Mouse (Mus musculus): ENCODE results near the gene Eef2. TPM values are rescaled to one million over a fixed set of nuclear protein-coding genes. Genes with fewer than 3 reads are reported as not detected.
"Not testable (repeated sequence)": the region's sequence is repeated elsewhere in the genome, so short reads cannot be mapped to it uniquely, and the experiment has no call there.

The Eef2 gene
- total RNA-seq, 2 experiments from 2014 or later = 408 to 1,066 TPM

DNA sequence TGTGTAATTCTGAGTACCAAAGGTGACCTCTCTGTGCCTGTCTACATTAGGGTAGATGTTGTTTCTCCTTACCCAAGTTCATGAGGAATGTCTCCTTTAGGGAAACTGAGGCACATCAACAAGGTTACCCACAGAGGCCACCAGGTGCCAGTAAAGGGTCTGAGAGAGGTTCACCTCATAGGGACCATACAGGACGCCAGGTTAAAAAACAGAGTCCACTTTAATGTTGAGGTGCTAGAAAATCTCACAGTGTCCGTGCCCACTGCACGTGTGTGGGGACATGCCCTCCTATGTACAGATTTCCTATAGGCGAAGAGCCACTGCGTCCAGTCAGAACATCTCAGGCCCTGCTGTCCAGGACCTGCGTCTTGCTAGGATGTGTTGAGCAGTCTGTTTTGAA is 22.6 kb downstream of the Eef2 start:
- ATAC-seq (ENCODE audit: poor library complexity, severe bottlenecking) = no peak

DNA sequence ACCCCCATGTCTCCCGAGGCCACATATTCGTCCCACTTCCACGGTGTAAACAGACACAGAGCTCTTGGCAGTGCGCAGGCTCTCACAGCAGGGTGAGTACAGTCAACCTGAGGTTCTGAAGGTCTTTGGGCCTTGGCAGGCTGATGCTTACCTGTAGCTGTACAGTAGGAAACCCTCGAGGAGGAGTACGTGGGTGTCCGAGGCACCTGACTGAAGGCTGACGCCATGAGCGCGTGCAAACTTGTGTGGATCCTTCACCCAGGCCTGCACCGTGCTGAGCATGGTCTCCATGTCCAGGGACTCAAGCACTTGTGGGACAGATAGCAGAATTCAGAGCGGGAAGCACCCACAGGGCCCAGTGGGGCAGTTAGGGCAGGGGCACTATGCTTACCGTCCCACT is 23.7 kb downstream of the Eef2 start:
- no peak for ATAC-seq (ENCODE audit: poor library complexity, severe bottlenecking)

DNA sequence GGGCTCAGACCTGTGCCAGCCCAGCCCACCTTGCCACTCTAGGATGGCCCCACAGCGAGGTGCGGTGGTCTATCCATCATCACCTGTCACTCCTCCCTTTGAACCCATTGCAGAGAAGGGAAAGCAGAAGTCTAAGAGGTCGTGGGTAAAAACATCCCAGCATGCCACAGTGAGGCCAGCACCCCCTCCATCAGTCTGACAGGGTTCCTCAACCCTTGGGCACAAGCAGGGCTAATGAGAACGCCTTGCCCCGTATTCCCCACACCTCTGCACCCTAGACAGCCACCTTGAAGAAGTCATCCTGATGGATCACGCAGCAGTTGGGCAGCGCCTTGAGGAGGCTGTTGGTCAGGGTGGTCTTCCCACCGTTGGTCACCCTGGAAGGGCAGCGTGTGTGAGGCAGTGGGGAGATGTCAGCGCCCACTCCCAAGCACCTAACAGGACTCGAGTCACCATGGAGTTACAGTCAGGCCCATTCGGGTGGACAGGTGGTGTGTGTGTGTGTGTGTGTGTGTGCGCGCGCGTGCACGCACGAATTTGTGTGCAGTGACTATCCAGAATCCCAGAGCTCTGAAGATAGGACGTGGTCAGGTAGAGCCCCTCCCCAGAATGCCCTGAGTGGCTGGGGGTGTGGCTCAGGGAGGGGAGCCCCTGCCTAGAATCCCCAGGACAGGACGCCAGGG is 24.3 kb downstream of the Eef2 start:
- ATAC-seq (ENCODE audit: poor library complexity, severe bottlenecking) = no peak

DNA sequence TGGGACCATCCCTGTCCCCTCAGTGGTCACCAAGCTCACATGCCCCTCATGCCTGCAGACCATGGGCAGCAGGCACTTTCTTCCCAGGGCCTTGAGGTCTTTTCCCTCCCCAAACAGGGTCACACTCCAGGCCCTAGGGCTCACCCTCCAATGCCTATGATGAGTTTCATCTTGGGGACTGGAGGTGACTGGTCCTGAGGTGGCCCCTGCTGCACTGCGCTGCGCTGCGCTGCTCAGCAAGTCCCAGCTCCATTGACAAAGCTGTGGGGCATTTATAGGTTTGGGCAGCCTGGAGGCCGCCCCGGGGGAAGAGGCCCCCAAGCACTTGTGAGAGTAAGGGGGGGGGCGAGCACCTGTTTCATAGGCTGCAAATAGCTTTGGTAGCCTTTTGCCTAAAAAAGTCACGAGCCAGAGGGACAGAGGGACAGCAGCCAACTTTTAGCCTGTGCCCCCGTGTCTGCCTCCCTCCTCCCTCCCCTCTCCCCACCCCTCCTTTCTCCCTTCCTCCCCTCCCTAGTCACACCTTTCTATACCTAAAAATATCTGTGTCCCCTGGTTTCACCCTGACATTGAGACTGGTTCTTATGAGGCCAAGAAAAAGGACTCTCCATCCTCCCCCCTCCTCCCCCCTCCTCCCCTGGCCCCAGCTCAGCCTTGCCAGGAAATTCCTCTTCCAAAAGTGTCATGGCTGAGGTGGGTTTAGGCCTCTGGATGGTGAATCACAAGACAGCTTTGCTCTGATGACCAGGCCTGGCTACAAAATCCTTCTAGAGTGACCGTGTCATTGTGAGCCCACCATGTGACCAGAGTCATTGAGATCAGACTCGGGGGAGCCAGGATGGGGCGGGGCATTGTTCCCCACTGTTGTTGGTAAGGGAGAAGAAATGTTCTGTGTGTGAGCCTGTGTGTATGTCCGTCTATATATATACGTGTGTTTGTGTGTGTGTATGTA is 25.7 kb downstream of the Eef2 start, which contains the start of gene Nmrk2:
TSS of gene Nmrk2 (minus strand) at position 245 of the 952 bp plus-strand sequence.
- ATAC-seq (ENCODE audit: poor library complexity, severe bottlenecking) = no peak

DNA sequence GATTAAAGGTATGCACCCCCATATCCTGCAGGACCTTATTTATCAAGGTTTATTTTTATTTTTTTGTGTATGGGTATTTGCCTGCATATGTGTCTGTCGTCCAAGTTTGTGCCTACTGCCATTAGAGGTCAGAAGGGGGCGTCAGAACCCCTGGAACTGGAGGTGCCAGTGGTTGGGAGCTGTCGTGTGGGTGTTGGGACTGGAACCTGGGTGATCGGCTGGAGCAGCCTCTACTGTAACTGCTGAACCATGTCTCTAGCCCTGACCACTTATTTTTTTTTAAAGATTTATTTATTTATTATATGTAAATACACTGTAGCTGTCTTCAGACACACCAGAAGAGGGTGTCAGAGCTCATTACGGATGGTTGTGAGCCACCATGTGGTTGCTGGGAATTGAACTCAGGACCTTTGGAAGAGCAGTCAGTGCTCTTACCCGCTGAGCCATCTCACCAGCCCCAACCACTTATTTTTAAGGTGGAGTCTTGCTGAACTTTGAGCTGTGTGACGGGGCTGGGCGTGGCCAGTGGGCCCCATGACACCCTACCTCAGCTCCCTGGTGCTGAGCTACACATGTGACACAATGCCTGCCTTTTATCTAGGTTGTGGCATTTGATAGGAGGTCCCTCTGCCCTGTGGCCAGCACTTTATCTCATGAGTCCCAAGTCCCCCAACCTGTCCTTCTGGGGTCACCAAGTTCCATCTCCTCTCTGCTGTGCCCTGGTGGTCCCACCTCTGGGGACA is 26.7 kb downstream of the Eef2 start:
- no peak for ATAC-seq (ENCODE audit: poor library complexity, severe bottlenecking)

DNA sequence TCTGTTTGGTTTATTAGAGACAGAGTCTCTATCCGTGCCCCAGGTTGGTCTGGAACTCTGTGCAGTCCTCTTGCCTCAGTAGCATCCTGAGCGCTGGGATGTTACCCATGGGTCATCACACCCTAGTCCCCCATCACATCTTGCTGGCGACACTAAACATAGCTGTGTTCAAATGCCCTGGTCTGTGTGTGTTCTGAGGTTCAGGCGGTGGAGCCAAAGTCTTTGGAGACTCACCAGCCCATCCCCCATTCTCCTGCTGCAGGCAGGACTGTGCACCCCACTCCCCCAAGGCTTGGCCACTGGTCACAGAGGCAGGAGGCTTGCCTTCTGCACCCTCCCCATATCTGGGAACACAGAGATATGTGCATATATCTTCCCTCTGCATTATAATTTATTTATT is 27.7 kb downstream of the Eef2 start:
- ATAC-seq (ENCODE audit: poor library complexity, severe bottlenecking) = no peak

DNA sequence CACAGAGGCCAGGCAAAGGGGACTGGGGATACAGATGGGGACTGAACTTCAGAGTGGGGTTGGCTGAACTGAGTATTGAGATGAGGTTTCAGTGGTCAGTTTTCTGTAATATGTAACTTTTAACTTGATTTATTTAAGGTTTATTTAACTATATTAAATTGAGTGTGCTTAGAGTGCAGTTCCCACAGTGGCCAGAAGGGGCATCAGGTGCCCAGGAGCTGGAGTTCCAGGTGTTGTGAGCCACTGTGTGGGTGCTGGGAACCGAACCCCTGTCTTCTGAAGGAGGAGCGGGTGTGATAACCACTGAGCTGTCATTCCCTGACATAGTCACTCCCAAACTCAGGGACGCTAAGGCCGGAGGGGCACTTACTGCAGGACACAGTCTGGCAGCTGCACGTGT is 33.7 kb downstream of the Eef2 start:
- no peak for ATAC-seq (ENCODE audit: poor library complexity, severe bottlenecking)

DNA sequence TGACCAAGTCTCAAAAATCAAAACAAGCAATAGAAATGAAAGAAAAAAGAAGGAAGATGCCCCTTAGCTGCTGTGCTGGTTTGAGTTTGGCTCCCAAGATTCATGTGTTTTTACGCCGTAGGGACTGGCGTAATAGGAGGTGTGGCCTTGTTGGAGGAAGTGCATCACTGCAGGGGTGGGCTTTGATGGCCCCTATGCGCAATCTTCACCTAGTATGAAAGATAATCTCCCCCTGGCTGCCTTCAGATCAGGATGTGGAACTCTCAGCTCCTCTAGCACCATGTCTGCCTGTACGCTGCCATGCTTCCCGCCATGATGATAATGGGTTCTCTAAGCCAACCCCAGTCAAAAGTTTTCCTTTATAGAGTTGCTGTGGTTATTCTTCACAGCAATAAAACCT is 39.8 kb downstream of the Eef2 start:
- no peak for ATAC-seq (ENCODE audit: poor library complexity, severe bottlenecking)

DNA sequence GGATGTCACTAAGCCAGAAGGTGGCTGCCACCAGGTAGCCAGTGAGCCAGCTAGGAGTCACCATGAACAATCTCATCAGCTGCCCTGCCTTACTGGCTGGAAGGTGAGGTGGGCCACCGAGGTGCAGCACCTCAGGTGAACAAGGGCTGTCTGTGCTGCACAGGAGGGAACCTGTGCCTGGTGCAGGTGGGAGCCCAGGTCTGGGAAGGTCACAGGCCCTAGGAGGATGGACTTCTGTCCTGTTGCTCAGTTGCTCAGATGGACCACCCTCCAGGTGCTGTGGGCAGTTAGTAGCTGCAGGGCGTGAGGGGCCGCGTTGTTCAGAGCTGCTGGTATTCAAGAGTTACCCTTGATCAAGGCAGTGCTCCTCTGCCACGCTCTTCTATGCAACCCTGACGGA is 40.4 kb downstream of the Eef2 start:
- ATAC-seq (ENCODE audit: poor library complexity, severe bottlenecking) = no peak

DNA sequence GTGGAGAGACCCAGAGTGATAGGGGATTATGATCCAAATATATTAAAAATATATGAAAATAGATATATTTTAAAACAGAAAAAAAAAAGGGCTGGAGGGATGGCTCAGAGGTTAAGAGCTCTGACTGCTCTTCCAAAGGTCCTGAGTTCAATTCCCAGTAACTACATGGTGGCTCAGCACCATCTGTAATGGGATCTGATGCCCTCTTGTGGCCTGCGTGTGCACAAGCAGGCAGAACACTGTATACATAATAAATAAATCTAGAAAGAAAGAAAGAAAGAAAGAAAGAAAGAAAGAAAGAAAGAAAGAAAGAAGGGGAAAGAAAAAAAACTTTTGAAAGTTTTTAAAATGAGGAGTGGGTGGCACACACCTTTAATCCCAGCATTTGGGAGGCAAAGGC is 40.8 kb downstream of the Eef2 start:
- not testable (repeated sequence) for ATAC-seq (ENCODE audit: poor library complexity, severe bottlenecking)

DNA sequence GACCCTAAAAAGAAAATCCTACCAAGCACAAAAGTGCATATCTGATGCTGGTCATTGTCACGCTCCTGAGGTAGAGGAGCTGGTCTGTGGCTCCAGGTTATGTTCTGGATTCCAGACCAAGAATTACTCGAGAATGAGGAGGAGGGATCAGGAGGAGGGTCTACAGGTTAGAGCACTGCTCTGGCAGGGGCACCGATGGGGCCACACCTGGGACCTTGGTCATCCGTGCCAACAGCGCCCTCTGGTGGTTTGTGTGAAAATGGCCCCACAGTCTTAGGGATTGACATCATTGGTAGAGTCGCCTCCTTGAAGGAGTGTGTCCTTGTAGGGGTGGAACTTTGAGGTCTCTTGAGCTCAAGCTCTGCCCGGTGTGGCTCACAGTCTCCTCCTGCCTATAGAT is 41.5 kb downstream of the Eef2 start:
- peak; percentile 86 for ATAC-seq (ENCODE audit: poor library complexity, severe bottlenecking)

DNA sequence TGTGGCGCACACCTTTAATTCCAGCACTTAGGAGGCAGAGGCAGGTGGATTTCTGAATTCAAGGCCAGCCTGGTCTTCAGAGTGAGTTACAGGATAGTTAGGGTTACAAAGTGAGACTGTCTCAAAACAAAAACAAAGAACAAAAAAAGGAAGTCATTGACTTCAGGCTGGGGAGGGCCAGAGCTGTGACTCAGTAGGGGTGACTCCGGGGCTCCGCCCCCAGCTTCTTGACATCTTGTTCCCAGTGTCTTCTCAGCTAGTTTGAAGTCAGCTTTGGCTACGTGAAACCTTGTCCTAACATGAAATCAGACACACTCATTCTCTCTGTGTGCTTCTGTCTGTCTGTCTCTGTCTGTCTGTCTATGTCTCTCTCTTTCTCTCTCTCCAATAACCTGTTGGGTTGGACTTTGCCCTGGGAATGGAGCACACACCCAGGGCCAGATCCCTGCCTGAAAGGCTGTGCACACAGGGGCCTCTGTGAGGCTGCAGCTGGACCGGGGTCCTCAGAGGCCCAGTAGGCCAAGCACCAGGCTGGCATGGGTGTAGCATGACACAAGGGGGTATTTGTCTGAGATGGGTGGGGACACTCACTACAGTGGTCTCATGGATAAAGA is 45.1 kb downstream of the Eef2 start:
- peak; percentile 85 for ATAC-seq (ENCODE audit: poor library complexity, severe bottlenecking)

DNA sequence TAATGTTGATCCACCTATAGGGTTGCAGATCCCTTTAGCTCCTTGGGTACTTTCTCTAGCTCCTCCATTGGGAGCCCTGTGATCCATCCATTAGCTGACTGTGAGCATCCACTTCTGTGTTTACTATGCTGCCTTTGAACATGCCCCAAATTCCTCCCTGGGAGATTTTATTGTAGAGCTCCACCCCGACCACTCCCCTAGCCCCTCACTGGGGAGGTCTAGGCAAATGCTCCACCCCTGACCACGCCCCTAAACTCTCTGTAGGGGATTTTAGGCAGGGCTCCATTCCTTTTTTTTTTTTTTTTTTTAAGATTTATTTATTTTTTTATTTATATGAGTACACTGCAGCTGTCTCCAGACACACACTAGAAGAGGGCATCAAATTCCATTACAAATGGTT is 47.3 kb downstream of the Eef2 start:
- not testable (repeated sequence) for ATAC-seq (ENCODE audit: poor library complexity, severe bottlenecking)

DNA sequence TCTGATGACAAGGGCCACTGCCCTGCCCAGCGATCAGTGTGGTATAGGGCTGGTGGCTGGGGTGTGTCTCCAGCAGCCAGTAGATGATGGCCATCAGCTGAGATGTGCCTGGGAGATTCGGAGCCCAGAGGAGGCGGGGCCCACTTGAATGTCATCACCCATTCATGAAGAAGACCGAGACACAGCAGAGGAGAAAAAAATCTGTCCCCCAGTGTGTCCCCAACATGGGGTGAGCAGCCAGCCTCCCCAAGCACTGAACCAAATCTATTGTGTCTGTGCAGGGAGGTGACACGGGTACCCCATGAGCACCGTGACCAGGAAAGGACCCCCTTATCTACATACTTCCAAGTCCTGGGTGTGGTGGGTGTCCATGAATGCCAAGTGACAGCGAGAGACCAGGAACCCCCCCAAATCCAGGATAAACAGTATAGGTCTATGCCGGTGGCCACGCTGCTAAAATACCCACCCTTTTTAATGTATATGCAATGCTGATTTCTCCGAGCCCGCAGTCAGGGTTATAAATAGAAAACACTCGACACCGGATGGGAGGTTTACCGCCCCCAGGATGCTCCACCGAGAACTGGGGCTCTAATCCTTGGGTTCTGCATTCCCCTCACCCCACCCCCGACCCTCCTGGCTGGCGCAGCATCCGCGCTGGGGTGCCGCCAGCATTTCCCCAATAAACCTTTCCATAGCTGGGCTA is 53.5 kb downstream of the Eef2 start:
- ATAC-seq (ENCODE audit: poor library complexity, severe bottlenecking) = no peak

DNA sequence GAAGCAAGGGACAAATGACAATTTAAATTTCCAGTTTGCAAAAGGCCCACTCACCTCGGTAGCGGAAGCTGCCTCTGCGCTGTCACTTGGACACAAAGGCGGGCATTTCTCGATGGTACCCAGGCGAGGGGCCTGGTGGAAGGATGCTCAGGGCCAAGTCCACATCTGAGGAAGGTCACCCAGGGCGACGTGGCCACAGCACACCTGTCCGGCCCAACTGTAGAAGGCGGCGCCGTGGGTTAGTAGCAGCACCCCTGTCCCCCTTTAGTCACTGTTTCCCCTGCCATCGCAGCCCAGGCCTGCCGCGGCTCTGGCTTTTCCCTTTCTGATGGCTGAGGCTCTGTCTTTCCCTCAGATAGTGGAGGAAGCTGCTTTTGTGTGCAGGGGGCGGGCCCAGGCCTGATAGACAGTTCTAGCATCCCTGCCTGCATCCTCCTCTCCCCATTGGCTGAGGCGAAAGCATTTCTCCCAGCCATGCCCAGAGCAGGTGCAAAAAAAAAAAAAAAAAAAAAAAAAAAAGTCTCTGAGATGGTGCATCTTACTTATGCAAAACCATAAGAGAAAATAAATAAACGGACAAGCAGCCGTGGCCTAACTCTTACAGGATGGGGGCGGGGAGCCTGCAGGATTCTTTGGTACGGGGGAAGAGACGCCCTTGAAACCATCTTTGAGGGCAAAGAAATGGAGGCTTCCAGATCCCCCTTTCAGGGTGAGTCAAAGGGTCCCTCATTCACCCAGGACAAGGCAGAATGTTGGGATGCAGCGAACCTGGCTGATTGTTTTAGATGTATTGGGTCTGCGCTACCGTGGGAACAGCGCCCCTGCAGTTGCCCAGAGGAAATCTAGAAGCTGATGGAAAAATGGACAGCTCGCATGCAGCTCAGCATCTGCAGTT is 54.3 kb downstream of the Eef2 start, which contains the start of gene Atcay:
TSS of gene Atcay (minus strand) at position 396 of the 895 bp plus-strand sequence.
- no peak for ATAC-seq (ENCODE audit: poor library complexity, severe bottlenecking)

DNA sequence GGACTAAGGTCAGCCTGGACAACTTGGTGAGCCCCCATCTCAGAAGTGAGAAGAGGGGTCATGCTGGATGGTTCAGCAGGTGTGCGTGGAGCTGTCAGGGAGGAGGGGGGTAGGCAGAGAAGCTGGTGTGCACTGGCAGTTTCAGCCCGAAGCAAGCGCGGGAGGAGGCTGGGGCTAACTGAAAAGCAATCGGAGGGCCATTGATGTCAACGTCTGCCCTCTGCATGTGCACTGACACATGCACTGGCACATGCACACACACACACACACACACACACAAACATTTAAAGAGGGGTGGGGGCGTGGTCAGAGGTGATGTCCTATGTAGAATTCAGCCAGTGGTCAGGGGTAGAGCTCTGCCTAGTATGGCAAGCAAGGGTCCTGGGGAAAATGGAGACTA is 55.0 kb downstream of the Eef2 start:
- ATAC-seq (ENCODE audit: poor library complexity, severe bottlenecking) = no peak
